Mouse (Mus musculus) neural tube, embryonic 14.5 days (tissue): ENCODE results near the gene Dpf3. TPM values are rescaled to one million over a fixed set of nuclear protein-coding genes. Genes with fewer than 3 reads are reported as not detected.

ENCODE experiments used
- ATAC-seq: fragments of 200-750 bp; cut with Nextera tagmentation; 2 replicates; pipeline ENCODE4 v1.8.0; 2017; ENCODE audit warnings: low read depth, mild to moderate bottlenecking, moderate TSS enrichment, moderate library complexity
- H3K27ac ChIP-seq: fragments of 300-500 bp; sonication (generic); 2 replicates; pipeline ENCODE4 v1.5.1; 2014; ENCODE audit warnings: low read depth, mild to moderate bottlenecking, control low read depth, low read length, moderate library complexity, mixed read lengths
- H3K27me3 ChIP-seq: fragments of 300-500 bp; sonication (generic); 2 replicates; pipeline ENCODE4 v1.6.1; 2014; ENCODE audit warnings: low read length; ENCODE audit not compliant: control insufficient read depth, insufficient read depth
- H3K36me3 ChIP-seq: fragments of 300-500 bp; sonication (generic); 2 replicates; pipeline ENCODE4 v1.6.1; 2014; ENCODE audit warnings: low read length, mixed read lengths; ENCODE audit not compliant: control insufficient read depth, insufficient read depth
- H3K4me1 ChIP-seq: fragments of 300-500 bp; sonication (generic); 2 replicates; pipeline ENCODE4 v1.6.1; 2014; ENCODE audit warnings: low read length; ENCODE audit not compliant: control insufficient read depth, insufficient read depth
- H3K4me2 ChIP-seq: fragments of 300-500 bp; sonication (generic); 2 replicates; pipeline ENCODE4 v1.6.1; 2014; ENCODE audit warnings: mild to moderate bottlenecking, low read depth, low read length, control low read depth
- H3K4me3 ChIP-seq: fragments of 300-500 bp; sonication (generic); 2 replicates; pipeline ENCODE4 v1.5.1; 2014; ENCODE audit warnings: low read depth, low read length, control low read depth, mixed read lengths
- H3K9ac ChIP-seq: fragments of 300-500 bp; sonication (generic); replicated peaks from 2 replicates; pipeline ENCODE4 v1.6.1; 2014; ENCODE audit warnings: low read depth, mild to moderate bottlenecking, control low read depth, low read length, mixed read lengths
- H3K9me3 ChIP-seq: fragments of 300-500 bp; sonication (generic); 2 replicates; pipeline ENCODE4 v1.6.1; 2016; ENCODE audit warnings: low read length; ENCODE audit not compliant: control insufficient read depth
- WGBS: fragments of 180-500 bp; shearing (Covaris S2); extraction: QIAGEN DNeasy Blood & Tissue Kit; methylation state at CpG from one replicate; pipeline ENCODE4 v1.1.7; 2014; 5-methylcytosine and 5-hydroxymethylcytosine counted together
- polyA plus RNA-seq: library from polyadenylated mRNA; unstranded; fragments of >200 nt; fragmentation: Nextera tagmentation; extraction: Ambion mirVana; gene quantifications from 2 replicates; pipeline ENCODE4 v1.2.1, GENCODE M21; 2014

Gene Dpf3
- polyA plus RNA-seq, 1 experiment from 2014 or later = 29.2 TPM

GRCm38 (mm10) chr12:83314666-83315065, 172.8 kb downstream of the Dpf3 start:
- H3K27ac ChIP-seq = no peak overlapping the region
- 82% methylated on average over 7 of the region's 7 CpGs for WGBS
- no peaks in the 10 kb centered on the region for H3K36me3 ChIP-seq
- no peaks in the 10 kb centered on the region for H3K9me3 ChIP-seq
- no peaks in the 10 kb centered on the region; the same call in 1 of the 2 replicates for H3K4me1 ChIP-seq
- H3K4me3 ChIP-seq = no peak overlapping the region
- H3K9ac ChIP-seq = no peak overlapping the region
- H3K27me3 ChIP-seq = no peaks in the 10 kb centered on the region
- no peak for ATAC-seq
- H3K4me2 ChIP-seq = no peak overlapping the region

- 92% methylated on average over 9 of the region's 9 CpGs for WGBS
- Histone ChIP-seq H3K36me3 (no peaks in the 10 kb centered on the region), H3K27me3 (no peaks in the 10 kb centered on the region)
Observed at GRCm38 (mm10) chr12:83312818-83313217, 174.7 kb downstream of the Dpf3 start.

GRCm38 (mm10) chr12:83310567-83310966, 176.9 kb downstream of the Dpf3 start:
- Histone ChIP-seq H3K27me3 (no peaks in the 10 kb centered on the region), H3K27ac (no peak overlapping the region), H3K9ac (no peak overlapping the region), H3K4me2 (no peak overlapping the region), H3K4me1 (no peaks in the 10 kb centered on the region; the same call in 1 of the 2 replicates), H3K36me3 (no peaks in the 10 kb centered on the region), H3K9me3 (no peaks in the 10 kb centered on the region), H3K4me3 (no peak overlapping the region)
- no peak for ATAC-seq
- WGBS = 49% methylated on average over 11 of the region's 11 CpGs

More at GRCm38 (mm10) chr12:83312818-83313217, 174.7 kb downstream of the Dpf3 start:
- no peak overlapping the region for H3K4me2 ChIP-seq
- no peak overlapping the region for H3K4me3 ChIP-seq
- H3K9me3 ChIP-seq = no peaks in the 10 kb centered on the region
- H3K4me1 ChIP-seq = no peaks in the 10 kb centered on the region; the same call in 1 of the 2 replicates
- no peak for ATAC-seq
- no peak overlapping the region for H3K27ac ChIP-seq
- no peak overlapping the region for H3K9ac ChIP-seq

- no peaks in the 10 kb centered on the region for H3K27me3 ChIP-seq
- no peaks in the 10 kb centered on the region for H3K36me3 ChIP-seq
- H3K4me2 ChIP-seq = no peak overlapping the region
- H3K4me3 ChIP-seq = no peak overlapping the region
- H3K9ac ChIP-seq = no peak overlapping the region
- no peaks in the 10 kb centered on the region for H3K9me3 ChIP-seq
- H3K4me1 ChIP-seq = no peaks in the 10 kb centered on the region; the same call in 1 of the 2 replicates
- ATAC-seq = no peak
- WGBS = 81% methylated on average over 11 of the region's 11 CpGs
- no peak overlapping the region for H3K27ac ChIP-seq
Observed at GRCm38 (mm10) chr12:83309031-83309804, 178.3 kb downstream of the Dpf3 start.

- WGBS = 48% methylated on average over 4 of the region's 4 CpGs
- no peak for ATAC-seq
- no peak overlapping the region for H3K27ac ChIP-seq
- H3K4me2 ChIP-seq = no peak overlapping the region
- no peaks in the 10 kb centered on the region for H3K36me3 ChIP-seq
- H3K27me3 ChIP-seq = no peaks in the 10 kb centered on the region
- no peak overlapping the region for H3K4me3 ChIP-seq
- H3K9me3 ChIP-seq = no peaks in the 10 kb centered on the region
- no peaks in the 10 kb centered on the region; the same call in 1 of the 2 replicates for H3K4me1 ChIP-seq
- H3K9ac ChIP-seq = no peak overlapping the region
Observed at GRCm38 (mm10) chr12:83308627-83309026, 178.9 kb downstream of the Dpf3 start.

- Histone ChIP-seq H3K9me3 (no peaks in the 10 kb centered on the region), H3K27ac (peak overlapping the region; percentile 92), H3K4me1 (peaks cover 14% of the 10 kb centered on the region), H3K36me3 (no peaks in the 10 kb centered on the region), H3K4me2 (peak overlapping the region; percentile 32; the same call in 1 of the 2 replicates), H3K27me3 (no peaks in the 10 kb centered on the region), H3K9ac (peak overlapping the region; percentile 39), H3K4me3 (no peak overlapping the region)
- WGBS = 48% methylated on average over 6 of the region's 6 CpGs
- ATAC-seq = 0 out of 2 replicates have a peak, but pooled peaks have one; percentile 10
Observed at GRCm38 (mm10) chr12:83303221-83303620, 184.3 kb downstream of the Dpf3 start.

- Histone ChIP-seq H3K27ac (peak overlapping the region; percentile 92), H3K4me1 (peaks cover 14% of the 10 kb centered on the region), H3K4me2 (peak overlapping the region; percentile 32), H3K27me3 (no peaks in the 10 kb centered on the region), H3K4me3 (no peak overlapping the region), H3K9me3 (no peaks in the 10 kb centered on the region), H3K36me3 (no peaks in the 10 kb centered on the region), H3K9ac (peak overlapping the region; percentile 39)
- peak; percentile 84 for ATAC-seq
- WGBS = 14% methylated on average over 18 of the region's 18 CpGs
Observed at GRCm38 (mm10) chr12:83302320-83303153, 185.0 kb downstream of the Dpf3 start.

GRCm38 (mm10) chr12:83301616-83302319, 185.7 kb downstream of the Dpf3 start:
- peak overlapping the region; percentile 92 for H3K27ac ChIP-seq
- ATAC-seq = peak; percentile 55
- no peaks in the 10 kb centered on the region for H3K36me3 ChIP-seq
- H3K4me2 ChIP-seq = peak overlapping the region; percentile 32
- H3K4me3 ChIP-seq = no peak overlapping the region
- no peaks in the 10 kb centered on the region for H3K27me3 ChIP-seq
- H3K4me1 ChIP-seq = peaks cover 14% of the 10 kb centered on the region
- WGBS = 51% methylated on average over 18 of the region's 18 CpGs
- H3K9me3 ChIP-seq = no peaks in the 10 kb centered on the region
- no peak overlapping the region; the same call in 1 of the 2 replicates for H3K9ac ChIP-seq
